Mouse (Mus musculus) liver, adult 2 months (tissue): ENCODE data around the gene Ntn5.

ENCODE experiments used
- CTCF ChIP-seq: fragments of 200-500 bp; IDR thresholded peaks from 2 replicates; pipeline ENCODE4 v1.5.1; 2011; ENCODE audit warnings: low read depth, low read length, control low read depth
- POLR2A ChIP-seq: fragments of 200-500 bp; IDR thresholded peaks from 2 replicates; pipeline ENCODE4 v1.6.1; 2011; ENCODE audit warnings: low read length, control low read depth; ENCODE audit not compliant: insufficient read depth; ENCODE audit errors: extremely low read depth

DNA sequence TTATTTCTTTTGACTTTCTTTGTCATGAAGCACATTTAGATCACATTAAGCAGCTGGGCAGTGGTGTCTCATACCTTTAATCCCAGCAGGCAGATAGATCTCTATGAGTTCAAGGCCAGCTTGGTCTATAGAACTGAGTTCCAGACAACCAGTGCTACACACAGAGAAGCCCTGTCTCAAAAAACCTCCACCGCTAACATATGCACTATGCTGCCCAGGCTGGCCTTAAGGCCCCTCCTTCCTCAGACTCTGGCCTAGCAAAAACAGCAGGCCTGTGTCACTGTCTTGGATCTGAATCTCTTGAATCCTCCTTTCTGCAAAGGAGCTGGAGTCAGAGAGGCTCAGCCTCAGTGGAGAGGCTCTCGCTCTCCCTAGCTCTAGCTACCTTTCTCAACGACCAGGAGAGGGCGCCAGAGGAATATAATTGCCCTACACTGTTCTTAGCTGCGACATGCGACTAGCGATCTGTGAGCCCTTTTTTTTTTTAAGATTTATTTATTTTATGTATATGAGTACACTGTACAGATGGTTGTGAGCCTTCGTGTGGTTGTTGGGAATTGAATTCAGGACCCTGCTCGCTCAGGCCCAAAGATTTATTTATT is 55.4 kb downstream of the Ntn5 start:
- TF ChIP-seq POLR2A: no peak
- peak; percentile 78 for TF ChIP-seq CTCF
